Mouse (Mus musculus) myocyte (in vitro differentiated cells): ENCODE results near the gene Lama5. TPM values are rescaled to one million over a fixed set of nuclear protein-coding genes. Genes with fewer than 3 reads are reported as not detected.
A peak's percentile ranks its signal among the peaks of the same experiment; 100 is the strongest.

Experiments
- H3K27me3 ChIP-seq: one replicate; pipeline ENCODE4 v1.6.1; 2011; ENCODE audit not compliant: control insufficient read depth, insufficient read depth, insufficient read length
- H3K36me3 ChIP-seq: one replicate; pipeline ENCODE4 v1.6.1; 2011; ENCODE audit not compliant: control insufficient read depth, insufficient read depth
- H3K4me2 ChIP-seq: one replicate; pipeline ENCODE4 v1.6.1; 2011; ENCODE audit warnings: low read depth, control low read depth
- H3K4me3 ChIP-seq: one replicate; pipeline ENCODE4 v1.5.1; 2011; ENCODE audit warnings: mild to moderate bottlenecking, control low read depth, moderate library complexity
- H3K79me2 ChIP-seq: one replicate; pipeline ENCODE4 v1.6.1; 2011; ENCODE audit not compliant: control insufficient read depth, insufficient read depth
- H3ac ChIP-seq: one replicate; pipeline ENCODE4 v1.6.1; 2011; ENCODE audit not compliant: control insufficient read depth, insufficient read length
- CEBPB ChIP-seq: IDR thresholded peaks from 2 replicates; pipeline ENCODE4 v1.6.1; 2011; ENCODE audit warnings: mild to moderate bottlenecking, moderate library complexity; ENCODE audit not compliant: poor library complexity, insufficient read depth, severe bottlenecking
- E2F4 ChIP-seq: IDR thresholded peaks from one replicate; pipeline ENCODE4 v1.6.1; 2011; ENCODE audit warnings: mild to moderate bottlenecking, control low read depth, moderate library complexity; ENCODE audit not compliant: insufficient read depth
- MAX ChIP-seq: IDR thresholded peaks from one replicate; pipeline ENCODE4 v1.6.1; 2011; ENCODE audit warnings: low read depth, mild to moderate bottlenecking, control low read depth
- MYOD1 ChIP-seq, 3 experiments: IDR thresholded peaks; one replicate each; pipeline ENCODE4 v1.6.1; 2011; ENCODE audit warnings: control low read depth in 2 of 3, low read depth in 2 of 3, mild to moderate bottlenecking in 2 of 3, moderate library complexity in 1 of 3; ENCODE audit not compliant: insufficient read length in 2 of 3, control insufficient read depth in 1 of 3
- MYOG ChIP-seq, 3 experiments: IDR thresholded peaks; one replicate each; pipeline ENCODE4 v1.6.1; 2011; ENCODE audit warnings: control low read depth in 2 of 3, low read depth in 2 of 3, mild to moderate bottlenecking in 2 of 3; ENCODE audit not compliant: insufficient read length in 2 of 3, control insufficient read depth in 1 of 3, insufficient read depth in 1 of 3
- POLR2A ChIP-seq: IDR thresholded peaks from one replicate; pipeline ENCODE4 v1.6.1; 2011; ENCODE audit warnings: low read depth, mild to moderate bottlenecking, control low read depth, moderate library complexity; ENCODE audit not compliant: insufficient read length
- POLR2AphosphoS2 ChIP-seq: IDR thresholded peaks from one replicate; pipeline ENCODE4 v1.6.1; 2011; ENCODE audit warnings: low read depth, control low read depth; ENCODE audit not compliant: insufficient read length
- REST ChIP-seq: IDR thresholded peaks from one replicate; pipeline ENCODE4 v1.6.1; 2011; ENCODE audit warnings: mild to moderate bottlenecking, control low read depth, moderate library complexity; ENCODE audit not compliant: insufficient read depth, insufficient read length
- SRF ChIP-seq: IDR thresholded peaks from one replicate; pipeline ENCODE4 v1.6.1; 2011; ENCODE audit warnings: low read depth; ENCODE audit not compliant: control insufficient read depth, insufficient read length
- TCF12 ChIP-seq: IDR thresholded peaks from one replicate; pipeline ENCODE4 v1.6.1; 2011; ENCODE audit warnings: mild to moderate bottlenecking, control low read depth; ENCODE audit not compliant: poor library complexity, insufficient read depth, severe bottlenecking
- TCF3 ChIP-seq: IDR thresholded peaks from one replicate; pipeline ENCODE4 v1.6.1; 2011; ENCODE audit warnings: low read depth, control low read depth; ENCODE audit not compliant: insufficient read length
- USF1 ChIP-seq: IDR thresholded peaks from one replicate; pipeline ENCODE4 v1.6.1; 2011; ENCODE audit warnings: low read depth, mild to moderate bottlenecking, control low read depth, moderate library complexity
- polyA plus RNA-seq: library from polyadenylated mRNA; unstranded; fragments of >200 nt; fragmentation: generic; extraction: Trizol; gene quantifications from one replicate; pipeline ENCODE4 v1.2.1, GENCODE M21; 2012; ENCODE audit warnings: missing spikeins

The Lama5 gene
- polyA plus RNA-seq, 1 experiment: 80.8 TPM

- no peak overlapping the region for H3ac ChIP-seq
- no peak overlapping the region for H3K4me3 ChIP-seq
- H3K79me2 ChIP-seq: peaks cover 28% of the 10 kb centered on the region
- H3K4me2 ChIP-seq: peak overlapping the region; percentile 68
- TF ChIP-seq MYOG (IDR thresholded peaks at IDR 0.05; ENCODE audit: control insufficient read depth in 1 of 3, insufficient read depth in 1 of 3, insufficient read length in 2 of 3, low read depth in 2 of 3): peak in 1 of 3 experiments; percentile 12
- TF ChIP-seq TCF12: no peak
- no peak for TF ChIP-seq CEBPB
- TF ChIP-seq POLR2A: peak; percentile 9
- TF ChIP-seq MYOD1 (IDR thresholded peaks at IDR 0.05; ENCODE audit: control insufficient read depth in 1 of 3, insufficient read length in 2 of 3, low read depth in 2 of 3): no peak
- no peak for TF ChIP-seq POLR2AphosphoS2
- H3K27me3 ChIP-seq: no peaks in the 10 kb centered on the region
- H3K36me3 ChIP-seq: no peaks in the 10 kb centered on the region
Measured at GRCm38 (mm10) chr2:180214352-180214978, 11.2 kb downstream of the Lama5 start.

GRCm38 (mm10) chr2:180212255-180212654 is 13.4 kb downstream of the Lama5 start:
- Histone ChIP-seq H3K79me2 (peaks cover 35% of the 10 kb centered on the region), H3K4me2 (no peak overlapping the region), H3K4me3 (no peak overlapping the region), H3ac (no peak overlapping the region), H3K27me3 (no peaks in the 10 kb centered on the region), H3K36me3 (no peaks in the 10 kb centered on the region)
- TF ChIP-seq MAX: no peak
- no peak for TF ChIP-seq SRF
- TF ChIP-seq POLR2AphosphoS2: no peak
- TF ChIP-seq MYOG (IDR thresholded peaks at IDR 0.05; ENCODE audit: control insufficient read depth in 1 of 3, insufficient read depth in 1 of 3, insufficient read length in 2 of 3, low read depth in 2 of 3): no peak
- TF ChIP-seq MYOD1 (IDR thresholded peaks at IDR 0.05; ENCODE audit: control insufficient read depth in 1 of 3, insufficient read length in 2 of 3, low read depth in 2 of 3): no peak
- no peak for TF ChIP-seq POLR2A
- TF ChIP-seq TCF3: no peak
- TF ChIP-seq CEBPB: no peak
- no peak for TF ChIP-seq E2F4

GRCm38 (mm10) chr2:180208976-180209375 is 16.7 kb downstream of the Lama5 start:
- Histone ChIP-seq H3K79me2 (peaks cover 31% of the 10 kb centered on the region), H3ac (no peak overlapping the region), H3K36me3 (peaks cover 4% of the 10 kb centered on the region), H3K4me2 (no peak overlapping the region), H3K4me3 (no peak overlapping the region), H3K27me3 (no peaks in the 10 kb centered on the region)
- TF ChIP-seq E2F4: no peak
- TF ChIP-seq REST: no peak
- no peak for TF ChIP-seq TCF12
- TF ChIP-seq MYOD1 (IDR thresholded peaks at IDR 0.05; ENCODE audit: control insufficient read depth in 1 of 3, insufficient read length in 2 of 3, low read depth in 2 of 3): no peak
- no peak for TF ChIP-seq MAX
- TF ChIP-seq POLR2A: no peak
- TF ChIP-seq SRF: no peak
- TF ChIP-seq MYOG (IDR thresholded peaks at IDR 0.05; ENCODE audit: control insufficient read depth in 1 of 3, insufficient read depth in 1 of 3, insufficient read length in 2 of 3, low read depth in 2 of 3): no peak
- TF ChIP-seq TCF3: no peak
- no peak for TF ChIP-seq CEBPB
- no peak for TF ChIP-seq USF1
- no peak for TF ChIP-seq POLR2AphosphoS2

GRCm38 (mm10) chr2:180207840-180208239 is 17.8 kb downstream of the Lama5 start:
- Histone ChIP-seq H3K4me2 (no peak overlapping the region), H3ac (no peak overlapping the region), H3K4me3 (no peak overlapping the region), H3K79me2 (peaks cover 31% of the 10 kb centered on the region), H3K27me3 (no peaks in the 10 kb centered on the region), H3K36me3 (peaks cover 9% of the 10 kb centered on the region)
- peak; percentile 90 to 96 (median 93) for TF ChIP-seq MYOG (IDR thresholded peaks at IDR 0.05; ENCODE audit: control insufficient read depth in 1 of 3, insufficient read depth in 1 of 3, insufficient read length in 2 of 3, low read depth in 2 of 3)
- TF ChIP-seq MYOD1 (IDR thresholded peaks at IDR 0.05; ENCODE audit: control insufficient read depth in 1 of 3, insufficient read length in 2 of 3, low read depth in 2 of 3): peak; percentile 45 to 94 (median 81)
- no peak for TF ChIP-seq REST
- no peak for TF ChIP-seq USF1
- no peak for TF ChIP-seq SRF
- peak; percentile 44 for TF ChIP-seq TCF12
- TF ChIP-seq MAX: no peak
- TF ChIP-seq CEBPB: no peak
- no peak for TF ChIP-seq E2F4
- peak; percentile 72 for TF ChIP-seq TCF3

GRCm38 (mm10) chr2:180205956-180206280 is 19.7 kb downstream of the Lama5 start:
- H3K27me3 ChIP-seq: no peaks in the 10 kb centered on the region
- no peak overlapping the region for H3ac ChIP-seq
- H3K4me2 ChIP-seq: no peak overlapping the region
- H3K36me3 ChIP-seq: peaks cover 21% of the 10 kb centered on the region
- no peak overlapping the region for H3K4me3 ChIP-seq
- H3K79me2 ChIP-seq: peaks cover 24% of the 10 kb centered on the region
- TF ChIP-seq MAX: no peak
- TF ChIP-seq MYOD1 (IDR thresholded peaks at IDR 0.05; ENCODE audit: control insufficient read depth in 1 of 3, insufficient read length in 2 of 3, low read depth in 2 of 3): peak in 1 of 3 experiments; percentile 10
